Mouse (Mus musculus) liver, embryonic 14.5 days (tissue): ENCODE results near the gene Hs3st3b1.

Source experiments
- CTCF ChIP-seq: IDR thresholded peaks from 2 replicates; pipeline ENCODE4 v1.5.1; 2016; ENCODE audit warnings: antibody characterized with exemption, low read depth, control low read depth
- EP300 ChIP-seq: IDR thresholded peaks from 2 replicates; pipeline ENCODE4 v1.6.1; 2016; ENCODE audit warnings: antibody characterized with exemption, low read depth

GRCm38 (mm10) chr11:63851041-63851730 is 70.9 kb downstream of the Hs3st3b1 start:
- TF ChIP-seq CTCF (no peak), EP300 (no peak)
